28 mouse cellular contexts compared by ENCODE assay signal in genomic region chr1:172683957-172684356, GRCm38 (mm10). TPM values are rescaled to one million over a fixed set of nuclear protein-coding genes. Genes with fewer than 3 reads are reported as not detected.
DNase-seq lines count a peak whose midpoint lies in the region; ATAC-seq and TF ChIP-seq lines count a peak whose summit lies in the region.
"Had no signal": no experiment of that assay in that cellular context is flagged by ENCODE, and none has a peak within 500 bp of the region (broad histone marks: within the 10 kb centered on the region; RNA-seq: fewer than 3 reads in every experiment).

No protein-coding gene starts in this region.

- WGBS in hindbrain, embryonic 16.5 days: 55% methylated on average over 1 of the region's 1 CpGs
- WGBS in hindbrain, embryonic 10.5 days: 78% methylated on average over 1 of the region's 1 CpGs
- 37% methylated on average over 1 of the region's 1 CpGs for WGBS in midbrain, postnatal 0 days
- WGBS in midbrain, embryonic 13.5 days: 55% methylated on average over 1 of the region's 1 CpGs

- peak; percentile 11; the same call in 1 of the 2 replicates for ATAC-seq in hindbrain, embryonic 16.5 days
- ATAC-seq in midbrain, postnatal 0 days (ENCODE audit: low FRiP score): no peak
- no peak for ATAC-seq in midbrain, embryonic 13.5 days
- ATAC-seq: activated CD4-positive, CD25-positive, alpha-beta regulatory T cell, adult 4 months; forebrain, embryonic 14.5 days; intestine, postnatal 0 days; Patski had no signal

- no peak overlapping the region for H3K27ac ChIP-seq in hindbrain, embryonic 16.5 days (ENCODE audit: low read depth, low read length)
- H3K27ac ChIP-seq in hindbrain, embryonic 10.5 days: no peak overlapping the region
- H3K27ac ChIP-seq in midbrain, postnatal 0 days (ENCODE audit: low read depth, low read length): no peak overlapping the region
- no peak overlapping the region for H3K27ac ChIP-seq in midbrain, embryonic 13.5 days
- H3K27ac ChIP-seq: forebrain, embryonic 10.5 days; heart, embryonic 15.5 days; hindbrain, embryonic 14.5 days had no signal

- H3K4me1 ChIP-seq in hindbrain, embryonic 16.5 days (ENCODE audit: control insufficient read depth, insufficient read depth, low read depth, low read length): no peaks in the 10 kb centered on the region
- H3K4me1 ChIP-seq in hindbrain, embryonic 10.5 days (replicated peaks): no peaks in the 10 kb centered on the region
- H3K4me1 ChIP-seq in midbrain, postnatal 0 days (ENCODE audit: insufficient read depth, low read length): no peaks in the 10 kb centered on the region
- H3K4me1 ChIP-seq in midbrain, embryonic 13.5 days (replicated peaks): no peaks in the 10 kb centered on the region
- H3K4me1 ChIP-seq: heart, embryonic 12.5 days; heart, embryonic 15.5 days had no signal

- TF ChIP-seq CTCF in midbrain, postnatal 0 days (IDR thresholded peaks at IDR 0.05): no peak

- H3K36me3 ChIP-seq in hindbrain, embryonic 16.5 days (ENCODE audit: control insufficient read depth, insufficient read depth, low read length): no peaks in the 10 kb centered on the region
- no peaks in the 10 kb centered on the region for H3K36me3 ChIP-seq in hindbrain, embryonic 10.5 days
- H3K36me3 ChIP-seq in midbrain, postnatal 0 days (ENCODE audit: insufficient read depth, low read length): no peaks in the 10 kb centered on the region
- H3K36me3 ChIP-seq in midbrain, embryonic 13.5 days: no peaks in the 10 kb centered on the region
- H3K36me3 ChIP-seq: forebrain, embryonic 10.5 days; heart, embryonic 12.5 days; heart, embryonic 15.5 days had no signal

- peaks cover 2% of the 10 kb centered on the region; the same call in 1 of the 2 replicates for H3K9me3 ChIP-seq in hindbrain, embryonic 16.5 days (ENCODE audit: control insufficient read depth, low read length)
- no peaks in the 10 kb centered on the region for H3K9me3 ChIP-seq in hindbrain, embryonic 10.5 days
- no peaks in the 10 kb centered on the region for H3K9me3 ChIP-seq in midbrain, postnatal 0 days (ENCODE audit: low read length)
- no peaks in the 10 kb centered on the region for H3K9me3 ChIP-seq in midbrain, embryonic 13.5 days
- H3K9me3 ChIP-seq: forebrain, embryonic 10.5 days; heart, embryonic 15.5 days had no signal

- no peak overlapping the region for H3K4me2 ChIP-seq in hindbrain, embryonic 16.5 days (ENCODE audit: low read length)
- H3K4me2 ChIP-seq in midbrain, postnatal 0 days (ENCODE audit: low read depth, low read length, poor library complexity, severe bottlenecking): no peak overlapping the region
- no peak overlapping the region for H3K4me2 ChIP-seq in midbrain, embryonic 13.5 days (replicated peaks)
- H3K4me2 ChIP-seq: heart, embryonic 12.5 days; heart, embryonic 15.5 days; hindbrain, embryonic 14.5 days had no signal

- DNase-seq in hindbrain, embryonic 10.5 days (ENCODE audit: low spot score): no peak
- peak; percentile 17 for DNase-seq in midbrain, postnatal 0 days (ENCODE audit: low spot score)
- DNase-seq in ZHBTc4 (ENCODE audit: low read depth, low spot score) (peak; percentile 54), MN1 (ENCODE audit: low spot score) (no peak)
- DNase-seq: adrenal gland, adult 8-10 months; adrenal gland, postnatal 25 days; B cell, adult 2 months; cerebellum, adult 11-12 months; cerebellum, adult 9-10 months; cerebellum, postnatal 14 days; gastrocnemius, postnatal 25 days; heart, adult 18-20 months; heart, postnatal 10 days; heart, postnatal 36 days had no signal

- no peak overlapping the region for H3K4me3 ChIP-seq in hindbrain, embryonic 16.5 days (ENCODE audit: low read length)
- no peak overlapping the region for H3K4me3 ChIP-seq in hindbrain, embryonic 10.5 days
- no peak overlapping the region for H3K4me3 ChIP-seq in midbrain, postnatal 0 days (ENCODE audit: low read depth, low read length)
- H3K4me3 ChIP-seq in midbrain, embryonic 13.5 days (replicated peaks): no peak overlapping the region
- H3K4me3 ChIP-seq: forebrain, embryonic 10.5 days; heart, embryonic 12.5 days; heart, embryonic 15.5 days had no signal

- H3K9ac ChIP-seq in hindbrain, embryonic 16.5 days (ENCODE audit: low read depth, low read length): no peak overlapping the region
- H3K9ac ChIP-seq in midbrain, postnatal 0 days (replicated peaks; ENCODE audit: low read length, poor library complexity, severe bottlenecking): no peak overlapping the region
- H3K9ac ChIP-seq in midbrain, embryonic 13.5 days (replicated peaks): no peak overlapping the region
- H3K9ac ChIP-seq: heart, embryonic 12.5 days; heart, embryonic 15.5 days; hindbrain, embryonic 14.5 days had no signal

- no peaks in the 10 kb centered on the region for H3K27me3 ChIP-seq in hindbrain, embryonic 16.5 days (replicated peaks; ENCODE audit: control insufficient read depth, insufficient read depth, low read length)
- no peaks in the 10 kb centered on the region for H3K27me3 ChIP-seq in hindbrain, embryonic 10.5 days (ENCODE audit: insufficient read depth, poor library complexity, severe bottlenecking)
- H3K27me3 ChIP-seq in midbrain, postnatal 0 days (ENCODE audit: insufficient read depth, low read length): no peaks in the 10 kb centered on the region
- H3K27me3 ChIP-seq in midbrain, embryonic 13.5 days: no peaks in the 10 kb centered on the region
- H3K27me3 ChIP-seq: CH12.LX; heart, embryonic 12.5 days; heart, embryonic 15.5 days; Patski had no signal

RNA-seq across cellular contexts. Expression of gene Crp, which starts 13.9 kb away (rescaled TPM):
- 0.09 TPM in 1 of 2 replicates, not detected in the other for polyA plus RNA-seq in hindbrain, embryonic 16.5 days (2015; fragmentation: Nextera tagmentation; extraction: Ambion mirVana)
- 0.21 and 0.34 TPM in 2 replicates for polyA plus RNA-seq in hindbrain, embryonic 10.5 days (2016; fragmentation: Nextera tagmentation; extraction: Ambion mirVana)
- not detected in 2 replicates for total RNA-seq in midbrain, postnatal 0 days (2014; rRNA removed)
- not detected in 2 replicates for polyA plus RNA-seq in midbrain, postnatal 0 days (2015; fragmentation: Nextera tagmentation; extraction: Ambion mirVana)
- not detected in 2 replicates for polyA plus RNA-seq in midbrain, embryonic 13.5 days (2015; fragmentation: Nextera tagmentation; extraction: Ambion mirVana)
- total RNA-seq: adrenal gland, postnatal 25 days; CH12.LX; gastrocnemius, postnatal 25 days; heart, postnatal 10 days; heart, postnatal 36 days had no signal
- polyA plus RNA-seq: activated CD4-positive, CD25-positive, alpha-beta regulatory T cell, adult 4 months; embryonic facial prominence, embryonic 11.5 days; embryonic facial prominence, embryonic 14.5 days; forebrain, embryonic 10.5 days; heart, embryonic 15.5 days; hindbrain, embryonic 11.5 days had no signal

RNA-seq across cellular contexts. Expression of gene Dusp23, which starts 51.2 kb away (rescaled TPM):
- polyA plus RNA-seq in hindbrain, embryonic 16.5 days (2015; fragmentation: Nextera tagmentation; extraction: Ambion mirVana): 8.4 and 9.5 TPM in 2 replicates
- 8.4 and 10.2 TPM in 2 replicates for polyA plus RNA-seq in hindbrain, embryonic 10.5 days (2016; fragmentation: Nextera tagmentation; extraction: Ambion mirVana)
- total RNA-seq in midbrain, postnatal 0 days (2014; rRNA removed): 1.8 and 3.3 TPM in 2 replicates
- 7.2 and 8.3 TPM in 2 replicates for polyA plus RNA-seq in midbrain, postnatal 0 days (2015; fragmentation: Nextera tagmentation; extraction: Ambion mirVana)
- polyA plus RNA-seq in midbrain, embryonic 13.5 days (2015; fragmentation: Nextera tagmentation; extraction: Ambion mirVana): 6.2 and 6.3 TPM in 2 replicates

Comparison
In these comparisons a context has a peak if more than half of its experiments do, and no peak if none do; other contexts are left out.
1. DNase-seq: peak in midbrain, postnatal 0 days (single experiment) and ZHBTc4 (single experiment); none in hindbrain, embryonic 10.5 days (single experiment) and MN1 (single experiment).